Mouse (Mus musculus) urinary bladder, postnatal 25 days (tissue): Measurements from ENCODE around the gene 4930524J08Rik.

Source experiments
- DNase-seq: peaks from one replicate; pipeline ENCODE4 v3.0.0; 2022; ENCODE audit warnings: low spot score

The 4930524J08Rik gene

GRCm38 (mm10) chr5:100005431-100005830 lies 26.6 kb downstream of the 4930524J08Rik start:
- DNase-seq, result no peak

GRCm38 (mm10) chr5:100005896-100006295 lies 27.0 kb downstream of the 4930524J08Rik start:
- DNase-seq, result no peak

- no peak for DNase-seq
Measured at GRCm38 (mm10) chr5:100006324-100007039, 27.6 kb downstream of the 4930524J08Rik start.

GRCm38 (mm10) chr5:100007040-100007375 lies 28.1 kb downstream of the 4930524J08Rik start:
- DNase-seq, result no peak

GRCm38 (mm10) chr5:100008485-100008884 lies 29.6 kb downstream of the 4930524J08Rik start:
- no peak for DNase-seq

- no peak for DNase-seq
Measured at GRCm38 (mm10) chr5:100012599-100012998, 33.7 kb downstream of the 4930524J08Rik start.

GRCm38 (mm10) chr5:100020089-100020488 lies 41.2 kb downstream of the 4930524J08Rik start:
- DNase-seq, result no peak

- no peak for DNase-seq
Measured at GRCm38 (mm10) chr5:100024403-100024802, 45.5 kb downstream of the 4930524J08Rik start.

- no peak for DNase-seq
Measured at GRCm38 (mm10) chr5:100024868-100025267, 46.0 kb downstream of the 4930524J08Rik start.
